Mouse (Mus musculus): ENCODE measurements at regions not wholly inside any gene's neighbourhood (a gene's known extent, or its start where the extent isn't known, plus 50 kb on each side); places are given as distances from the start of the nearest gene placed in this dataset.

GRCm38 (mm10) chr12:9655794-9656193 lies 85.9 kb downstream of the Osr1 start:
- DNase-seq (ENCODE audit: low spot score, missing footprints): no peak
- Histone ChIP-seq H3K4me3 (ENCODE audit: low read depth, low read length) (no peak overlapping the region), H3K9me3 (ENCODE audit: control insufficient read depth, low read length) (no peaks in the 10 kb centered on the region), H3K9ac (ENCODE audit: low read length) (no peak overlapping the region), H3K4me1 (ENCODE audit: control insufficient read depth, insufficient read depth, low read length) (no peaks in the 10 kb centered on the region), H3K27ac (ENCODE audit: low read depth, low read length) (no peak overlapping the region), H3K36me3 (ENCODE audit: control insufficient read depth, insufficient read depth, low read length) (no peaks in the 10 kb centered on the region), H3K27me3 (ENCODE audit: control insufficient read depth, insufficient read depth, low read length) (no peaks in the 10 kb centered on the region), H3K4me2 (no peak overlapping the region)
- 29% methylated on average over 1 of the region's 1 CpGs for WGBS
- ATAC-seq (ENCODE audit: low FRiP score): no peak

GRCm38 (mm10) chr12:9656324-9656723 lies 86.4 kb downstream of the Osr1 start:
- Histone ChIP-seq H3K27ac (ENCODE audit: low read depth, low read length) (no peak overlapping the region), H3K9me3 (ENCODE audit: control insufficient read depth, low read length) (no peaks in the 10 kb centered on the region), H3K27me3 (ENCODE audit: control insufficient read depth, insufficient read depth, low read length) (no peaks in the 10 kb centered on the region), H3K36me3 (ENCODE audit: control insufficient read depth, insufficient read depth, low read length) (no peaks in the 10 kb centered on the region), H3K9ac (ENCODE audit: low read length) (no peak overlapping the region), H3K4me1 (ENCODE audit: control insufficient read depth, insufficient read depth, low read length) (no peaks in the 10 kb centered on the region), H3K4me2 (no peak overlapping the region), H3K4me3 (ENCODE audit: low read depth, low read length) (no peak overlapping the region)
- 65% methylated on average over 3 of the region's 3 CpGs for WGBS
- DNase-seq (ENCODE audit: low spot score, missing footprints) (no peak), ATAC-seq (ENCODE audit: low FRiP score) (no peak)

GRCm38 (mm10) chr12:9657199-9657766 lies 87.4 kb downstream of the Osr1 start:
- H3K4me1 ChIP-seq (ENCODE audit: control insufficient read depth, insufficient read depth, low read length): no peaks in the 10 kb centered on the region
- no peaks in the 10 kb centered on the region for H3K9me3 ChIP-seq (ENCODE audit: control insufficient read depth, low read length)
- no peak for DNase-seq (ENCODE audit: low spot score, missing footprints)
- no peak overlapping the region for H3K9ac ChIP-seq (ENCODE audit: low read length)
- H3K27me3 ChIP-seq (ENCODE audit: control insufficient read depth, insufficient read depth, low read length): no peaks in the 10 kb centered on the region
- no peak for ATAC-seq (ENCODE audit: low FRiP score)
- 73% methylated on average over 8 of the region's 8 CpGs for WGBS
- H3K4me3 ChIP-seq (ENCODE audit: low read depth, low read length): no peak overlapping the region
- no peak overlapping the region for H3K4me2 ChIP-seq
- H3K36me3 ChIP-seq (ENCODE audit: control insufficient read depth, insufficient read depth, low read length): no peaks in the 10 kb centered on the region
- H3K27ac ChIP-seq (ENCODE audit: low read depth, low read length): no peak overlapping the region

- H3K4me2 ChIP-seq: no peak overlapping the region
- H3K36me3 ChIP-seq (ENCODE audit: control insufficient read depth, insufficient read depth, low read length): no peaks in the 10 kb centered on the region
- no peaks in the 10 kb centered on the region for H3K4me1 ChIP-seq (ENCODE audit: control insufficient read depth, insufficient read depth, low read length)
- H3K9ac ChIP-seq (ENCODE audit: low read length): no peak overlapping the region
- ATAC-seq (ENCODE audit: low FRiP score) (no peak), DNase-seq (ENCODE audit: low spot score, missing footprints) (no peak)
- 76% methylated on average over 8 of the region's 8 CpGs for WGBS
- H3K27me3 ChIP-seq (ENCODE audit: control insufficient read depth, insufficient read depth, low read length): no peaks in the 10 kb centered on the region
- no peak overlapping the region for H3K4me3 ChIP-seq (ENCODE audit: low read depth, low read length)
- no peak overlapping the region for H3K27ac ChIP-seq (ENCODE audit: low read depth, low read length)
- no peaks in the 10 kb centered on the region for H3K9me3 ChIP-seq (ENCODE audit: control insufficient read depth, low read length)
Observed at GRCm38 (mm10) chr12:9657793-9658192, 87.9 kb downstream of the Osr1 start.

GRCm38 (mm10) chr12:9660299-9660698 lies 90.4 kb downstream of the Osr1 start:
- H3K9me3 ChIP-seq (ENCODE audit: control insufficient read depth, low read length): no peaks in the 10 kb centered on the region
- H3K4me2 ChIP-seq: no peak overlapping the region
- H3K9ac ChIP-seq (ENCODE audit: low read length): no peak overlapping the region
- no peak overlapping the region for H3K27ac ChIP-seq (ENCODE audit: low read depth, low read length)
- WGBS: 56% methylated on average over 1 of the region's 1 CpGs
- ATAC-seq (ENCODE audit: low FRiP score) (no peak), DNase-seq (ENCODE audit: low spot score, missing footprints) (no peak)
- no peak overlapping the region for H3K4me3 ChIP-seq (ENCODE audit: low read depth, low read length)
- H3K27me3 ChIP-seq (ENCODE audit: control insufficient read depth, insufficient read depth, low read length): no peaks in the 10 kb centered on the region
- no peaks in the 10 kb centered on the region for H3K36me3 ChIP-seq (ENCODE audit: control insufficient read depth, insufficient read depth, low read length)
- H3K4me1 ChIP-seq (ENCODE audit: control insufficient read depth, insufficient read depth, low read length): no peaks in the 10 kb centered on the region

- H3K4me1 ChIP-seq (ENCODE audit: control insufficient read depth, insufficient read depth, low read length): no peaks in the 10 kb centered on the region
- H3K9ac ChIP-seq (ENCODE audit: low read length): no peak overlapping the region
- no peaks in the 10 kb centered on the region for H3K27me3 ChIP-seq (ENCODE audit: control insufficient read depth, insufficient read depth, low read length)
- no peaks in the 10 kb centered on the region for H3K9me3 ChIP-seq (ENCODE audit: control insufficient read depth, low read length)
- ATAC-seq (ENCODE audit: low FRiP score) (no peak), DNase-seq (ENCODE audit: low spot score, missing footprints) (no peak)
- H3K27ac ChIP-seq (ENCODE audit: low read depth, low read length): no peak overlapping the region
- H3K36me3 ChIP-seq (ENCODE audit: control insufficient read depth, insufficient read depth, low read length): no peaks in the 10 kb centered on the region
- H3K4me3 ChIP-seq (ENCODE audit: low read depth, low read length): no peak overlapping the region
- H3K4me2 ChIP-seq: no peak overlapping the region
Observed at GRCm38 (mm10) chr12:9688776-9689175, 118.9 kb downstream of the Osr1 start.

GRCm38 (mm10) chr12:9689541-9689940 lies 119.6 kb downstream of the Osr1 start:
- ATAC-seq (ENCODE audit: low FRiP score) (no peak), DNase-seq (ENCODE audit: low spot score, missing footprints) (no peak)
- H3K27me3 ChIP-seq (ENCODE audit: control insufficient read depth, insufficient read depth, low read length): no peaks in the 10 kb centered on the region
- H3K4me3 ChIP-seq (ENCODE audit: low read depth, low read length): no peak overlapping the region
- no peak overlapping the region for H3K4me2 ChIP-seq
- H3K27ac ChIP-seq (ENCODE audit: low read depth, low read length): no peak overlapping the region
- no peaks in the 10 kb centered on the region for H3K36me3 ChIP-seq (ENCODE audit: control insufficient read depth, insufficient read depth, low read length)
- WGBS: 91% methylated on average over 4 of the region's 4 CpGs
- H3K4me1 ChIP-seq (ENCODE audit: control insufficient read depth, insufficient read depth, low read length): no peaks in the 10 kb centered on the region
- H3K9ac ChIP-seq (ENCODE audit: low read length): no peak overlapping the region
- no peaks in the 10 kb centered on the region for H3K9me3 ChIP-seq (ENCODE audit: control insufficient read depth, low read length)

GRCm38 (mm10) chr12:9732921-9733320 lies 163.0 kb downstream of the Osr1 start:
- WGBS: 63% methylated on average over 1 of the region's 1 CpGs
- no peak for ATAC-seq (ENCODE audit: low FRiP score)
- no peak overlapping the region for H3K27ac ChIP-seq (ENCODE audit: low read depth, low read length)
- no peaks in the 10 kb centered on the region for H3K4me1 ChIP-seq (ENCODE audit: control insufficient read depth, insufficient read depth, low read length)
- H3K9me3 ChIP-seq (ENCODE audit: control insufficient read depth, low read length): no peaks in the 10 kb centered on the region
- no peaks in the 10 kb centered on the region for H3K27me3 ChIP-seq (ENCODE audit: control insufficient read depth, insufficient read depth, low read length)
- no peak overlapping the region for H3K4me3 ChIP-seq (ENCODE audit: low read depth, low read length)
- no peak overlapping the region for H3K4me2 ChIP-seq
- H3K36me3 ChIP-seq (ENCODE audit: control insufficient read depth, insufficient read depth, low read length): no peaks in the 10 kb centered on the region
- no peak for DNase-seq (ENCODE audit: low spot score, missing footprints)
- no peak overlapping the region for H3K9ac ChIP-seq (ENCODE audit: low read length)

GRCm38 (mm10) chr12:9744709-9745395 lies 174.9 kb downstream of the Osr1 start:
- no peak overlapping the region for H3K9ac ChIP-seq (ENCODE audit: low read length)
- no peaks in the 10 kb centered on the region for H3K4me1 ChIP-seq (ENCODE audit: control insufficient read depth, insufficient read depth, low read length)
- H3K4me2 ChIP-seq: no peak overlapping the region
- DNase-seq (ENCODE audit: low spot score, missing footprints): no peak
- no peak overlapping the region for H3K27ac ChIP-seq (ENCODE audit: low read depth, low read length)
- H3K36me3 ChIP-seq (ENCODE audit: control insufficient read depth, insufficient read depth, low read length): no peaks in the 10 kb centered on the region
- H3K4me3 ChIP-seq (ENCODE audit: low read depth, low read length): no peak overlapping the region
- 88% methylated on average over 6 of the region's 6 CpGs for WGBS
- no peaks in the 10 kb centered on the region for H3K9me3 ChIP-seq (ENCODE audit: control insufficient read depth, low read length)
- H3K27me3 ChIP-seq (ENCODE audit: control insufficient read depth, insufficient read depth, low read length): no peaks in the 10 kb centered on the region
- ATAC-seq (ENCODE audit: low FRiP score): no peak

All from midbrain, embryonic 11.5 days (tissue).